Mouse (Mus musculus): Measurements from ENCODE around the gene Enox1.

DNA sequence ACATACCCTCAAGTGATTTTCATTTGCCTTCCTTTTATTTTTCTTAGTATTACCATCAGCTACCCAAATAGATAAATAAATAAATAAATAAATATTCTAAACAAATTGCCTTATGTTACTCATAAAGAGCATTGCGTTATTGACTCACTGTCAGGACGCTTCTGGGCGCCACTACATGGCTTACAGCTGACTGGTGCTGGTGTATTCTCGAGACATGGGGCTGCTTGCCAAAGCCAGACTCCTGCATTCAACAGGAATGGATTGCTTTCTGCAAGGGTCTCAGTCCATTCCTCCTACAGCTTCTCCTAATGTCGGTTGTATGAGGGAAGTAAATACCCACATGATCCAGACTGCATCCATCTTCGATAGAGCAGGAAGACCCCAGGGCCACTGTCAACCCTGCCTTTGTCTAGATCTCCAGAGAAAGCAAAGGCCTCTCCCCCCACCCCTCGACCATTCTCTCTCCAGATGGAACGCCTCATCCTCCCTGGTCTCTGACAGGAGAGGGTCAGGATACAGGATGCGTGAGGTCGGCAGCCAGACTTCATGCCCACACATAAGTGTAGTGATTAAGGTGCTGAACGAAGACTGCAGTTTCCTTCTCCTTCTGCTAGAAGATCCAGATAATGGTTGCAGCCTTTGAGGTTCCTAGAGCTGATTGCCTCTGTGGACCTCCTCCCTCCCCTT, 318.7 kb downstream of the Enox1 start:
- TF ChIP-seq POLR2A (IDR thresholded peaks at IDR 0.05; ENCODE audit: insufficient read length, low read depth) (no peak), E2F4 (IDR thresholded peaks at IDR 0.05; ENCODE audit: insufficient read depth) (no peak), CEBPB (IDR thresholded peaks at IDR 0.05; ENCODE audit: insufficient read depth, poor library complexity, severe bottlenecking) (no peak), MYOG (IDR thresholded peaks at IDR 0.05; ENCODE audit: control insufficient read depth in 1 of 3, insufficient read depth in 1 of 3, insufficient read length in 2 of 3, low read depth in 2 of 3) (no peak)

Data from myocyte (in vitro differentiated cells).